Mouse (Mus musculus): ENCODE data around the gene Nrxn2.

- TF ChIP-seq CTCF (conservative IDR thresholded peaks at IDR 0.05; ENCODE audit: insufficient read depth, insufficient read length, low read depth, low read length) (no peak), POLR2A (IDR thresholded peaks at IDR 0.05; ENCODE audit: low read depth, low read length) (no peak)
Observed at GRCm38 (mm10) chr19:6530359-6530758, 111.8 kb downstream of the Nrxn2 start.
